Mouse (Mus musculus) left cerebral cortex, adult 8-10 months (tissue): ENCODE results near the gene Spn. TPM values are rescaled to one million over a fixed set of nuclear protein-coding genes. Genes with fewer than 3 reads are reported as not detected.
"Not testable (repeated sequence)": the region's sequence is repeated elsewhere in the genome, so short reads cannot be mapped to it uniquely, and the experiment has no call there.

Experiments
- DNase-seq, 2 experiments: peaks; one replicate each; pipeline ENCODE4 v3.0.0; 2022; ENCODE audit warnings: low spot score in 2 of 2
- total RNA-seq, 4 experiments: library from RNA; stranded (reverse); gene quantifications; 2 replicates each; pipeline ENCODE4 v1.2.4; 2022

Gene Spn
- under 1 TPM in 3 of 4 experiments, not detected in 1; 0.09 to 0.30 (median 0.13) TPM for total RNA-seq

DNA sequence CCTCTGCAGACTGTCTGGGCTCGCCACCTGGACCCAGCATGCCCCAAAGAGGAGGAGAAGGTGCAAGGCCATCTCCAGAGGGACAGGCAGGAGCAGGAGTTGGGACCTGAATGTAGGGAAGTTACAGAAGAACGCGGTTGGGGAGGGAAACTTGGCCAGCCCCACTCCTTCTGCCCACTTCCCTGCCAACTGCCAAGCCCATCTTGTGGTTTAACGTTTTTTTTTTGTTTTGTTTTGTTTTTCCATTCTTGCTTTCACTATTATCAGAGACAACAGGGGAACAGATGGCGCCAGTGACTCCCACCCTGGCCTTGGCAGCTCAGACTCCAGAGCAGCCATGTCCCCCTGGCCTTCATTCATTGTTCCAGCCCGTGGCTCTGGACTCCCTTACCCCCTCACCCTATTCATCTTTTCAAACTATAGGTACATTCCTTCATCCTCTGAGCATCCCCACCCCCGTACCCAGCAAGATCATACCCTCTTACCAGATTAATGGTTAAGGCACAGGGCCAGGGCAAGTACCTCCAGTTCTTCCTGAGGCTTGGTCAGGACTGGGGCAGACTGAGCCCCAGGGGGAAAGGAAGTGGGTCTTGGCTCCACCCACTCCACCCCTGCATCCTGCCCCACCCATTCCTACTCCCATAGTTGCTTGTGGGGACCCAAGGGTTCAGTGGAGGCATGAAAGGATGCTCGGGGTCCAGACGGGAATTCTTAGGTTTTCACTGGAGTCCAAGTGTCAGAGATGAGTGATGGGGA lies at the start of gene Spn:
Spn (minus strand) TSS at position 562 of the 756 bp plus-strand sequence.
- no peak for DNase-seq

DNA sequence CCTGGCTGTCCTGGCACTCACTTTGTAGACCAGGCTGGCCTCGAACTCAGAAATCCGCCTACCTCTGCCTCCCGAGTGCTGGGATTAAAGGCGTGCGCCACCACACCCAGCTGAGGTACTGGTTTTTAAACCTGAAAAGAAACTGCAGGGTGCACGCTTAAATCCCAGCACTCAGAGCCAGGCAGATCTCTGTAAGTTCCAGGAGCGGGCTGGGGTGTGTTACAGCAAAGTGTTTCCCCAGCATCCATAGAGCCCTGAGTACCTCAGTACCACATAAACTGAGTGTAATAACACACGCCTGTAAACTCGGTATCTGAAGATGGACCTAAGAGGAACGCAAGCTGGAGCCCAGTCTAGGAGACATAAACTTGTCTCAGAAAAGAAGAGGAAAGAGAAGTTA lies 49.7 kb upstream of the Spn start:
- DNase-seq = no peak

DNA sequence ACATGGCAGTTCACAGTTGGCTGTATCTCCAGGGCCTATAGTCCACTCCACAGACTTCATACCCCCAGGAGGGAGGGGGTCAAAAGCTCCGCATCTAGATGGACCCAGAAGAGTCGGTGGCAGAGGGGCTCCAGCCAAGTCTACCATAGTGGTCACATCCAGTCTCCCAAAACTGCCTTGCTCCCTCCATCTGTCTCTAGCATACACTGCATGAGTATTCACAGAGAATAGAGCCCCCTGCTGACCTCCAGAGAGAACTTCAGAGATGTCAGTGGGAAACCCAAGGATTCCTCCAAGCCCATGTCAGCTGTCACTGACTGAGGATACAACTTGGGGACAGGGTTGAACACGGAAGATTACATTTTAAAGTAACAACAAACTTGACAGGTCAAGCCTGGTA lies 48.0 kb upstream of the Spn start:
- no peak for DNase-seq

DNA sequence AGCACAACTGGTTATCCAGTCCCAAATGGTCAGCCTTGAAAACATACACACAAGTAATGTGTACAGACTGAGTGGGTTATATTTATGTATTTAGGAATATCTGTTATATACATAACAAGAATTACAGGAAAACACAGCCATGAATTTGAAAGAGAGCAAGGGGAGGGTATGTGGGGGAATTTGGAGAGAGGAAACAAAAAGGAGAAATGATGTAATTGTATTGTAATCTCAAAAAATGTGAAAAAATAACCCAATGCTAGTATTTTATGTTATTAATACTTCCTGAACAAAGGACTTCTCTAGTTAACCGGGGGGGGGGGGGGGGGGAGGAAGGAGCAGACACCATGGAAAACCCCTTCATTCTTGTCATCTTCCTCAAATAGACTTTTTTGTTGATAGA lies 47.1 kb upstream of the Spn start:
- DNase-seq = no peak

DNA sequence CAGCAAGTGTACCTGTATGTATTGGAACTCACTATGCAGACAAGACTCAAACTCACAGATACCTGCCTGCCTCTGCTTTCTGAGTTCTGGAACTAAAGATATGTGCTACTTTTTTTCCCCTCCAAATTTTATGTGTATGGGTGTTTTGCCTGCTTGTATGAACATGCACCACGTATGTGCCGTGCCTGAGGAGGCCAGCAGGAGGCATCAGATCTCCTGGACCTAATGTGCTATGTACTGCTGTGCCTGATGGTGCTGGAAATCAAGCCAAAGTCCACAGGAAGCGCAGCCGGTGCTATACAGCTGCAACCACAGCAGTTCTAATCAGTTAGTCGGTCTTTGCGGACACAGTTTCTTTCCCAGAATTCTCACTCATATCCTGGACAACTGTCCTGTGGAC lies 46.2 kb upstream of the Spn start:
- no peak for DNase-seq

DNA sequence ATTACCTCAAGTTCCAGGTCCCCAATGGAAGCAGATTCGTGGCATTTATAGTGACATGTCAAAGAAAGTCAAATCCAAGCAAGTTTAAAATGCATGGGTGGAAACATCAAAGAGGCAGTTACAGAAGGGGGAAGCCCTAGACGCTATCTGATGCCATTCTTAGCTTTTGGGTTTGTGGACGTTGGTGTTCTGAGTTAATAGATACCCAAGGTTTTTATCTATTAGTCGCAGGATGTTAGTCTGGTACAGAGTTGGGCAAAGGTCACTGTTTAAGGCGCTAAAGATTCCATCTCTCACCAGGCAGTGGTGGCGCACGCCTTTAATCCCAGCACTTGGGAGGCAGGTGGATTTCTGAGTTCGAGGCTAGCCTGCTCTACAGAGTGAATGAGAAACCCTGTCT lies 45.7 kb upstream of the Spn start:
- DNase-seq = no peak

DNA sequence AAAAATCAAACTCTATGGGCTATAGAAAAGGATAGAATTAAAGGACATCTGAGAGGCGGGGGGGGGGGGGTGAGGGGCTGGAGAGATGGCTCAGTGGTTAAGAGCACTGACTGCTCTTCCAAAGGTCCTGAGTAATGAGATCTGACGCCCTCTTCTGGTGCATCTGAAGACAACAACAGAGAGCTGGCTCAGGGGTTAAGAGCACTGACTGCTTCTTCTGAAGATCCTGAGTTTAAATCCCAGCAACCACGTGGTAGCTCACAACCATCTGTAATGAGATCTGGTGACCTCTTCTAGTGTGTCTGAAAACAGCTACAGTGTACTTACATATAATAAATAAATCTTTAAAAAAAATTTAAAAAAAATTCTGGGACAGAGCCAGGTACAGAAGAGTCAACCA lies 44.1 kb upstream of the Spn start:
- DNase-seq = not testable (repeated sequence)

DNA sequence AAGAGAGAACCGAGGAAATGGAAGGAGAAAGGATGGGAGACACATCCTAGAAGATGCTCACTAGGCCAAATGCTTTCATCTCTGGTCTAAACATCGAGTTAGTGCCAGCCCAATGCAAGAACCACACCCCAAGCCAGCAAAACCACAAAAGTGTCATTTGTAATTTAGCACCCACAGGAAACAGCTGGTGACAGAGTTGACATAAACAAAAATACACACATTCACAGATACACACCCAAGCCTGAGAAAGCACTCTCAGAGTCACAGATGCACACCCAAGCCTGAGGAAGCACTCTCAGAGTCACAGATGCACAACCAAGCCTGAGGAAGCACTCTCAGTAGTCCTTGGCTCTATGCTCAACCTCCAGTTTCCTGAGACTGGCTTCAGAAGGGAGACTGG lies 43.2 kb upstream of the Spn start:
- no peak for DNase-seq

DNA sequence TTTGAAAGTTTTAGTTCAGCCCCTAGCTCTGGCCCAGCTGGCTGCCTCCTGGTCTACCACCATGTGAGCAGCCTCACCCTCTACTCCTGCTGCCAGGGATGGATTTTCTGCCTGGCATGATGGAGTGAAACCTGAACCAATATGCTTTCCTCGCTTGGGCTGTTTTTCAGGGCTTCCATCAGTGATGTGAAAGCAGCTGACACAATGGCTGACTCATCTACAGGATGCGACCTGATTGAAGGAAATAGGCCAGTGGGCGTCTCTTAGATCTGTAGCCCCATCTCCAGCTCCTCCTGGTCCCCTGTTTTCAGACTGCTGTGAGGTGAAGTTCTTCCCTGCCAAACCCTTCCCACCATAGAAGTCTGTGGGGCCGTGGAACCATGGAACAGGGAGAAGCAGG lies 39.3 kb upstream of the Spn start:
- no peak for DNase-seq

DNA sequence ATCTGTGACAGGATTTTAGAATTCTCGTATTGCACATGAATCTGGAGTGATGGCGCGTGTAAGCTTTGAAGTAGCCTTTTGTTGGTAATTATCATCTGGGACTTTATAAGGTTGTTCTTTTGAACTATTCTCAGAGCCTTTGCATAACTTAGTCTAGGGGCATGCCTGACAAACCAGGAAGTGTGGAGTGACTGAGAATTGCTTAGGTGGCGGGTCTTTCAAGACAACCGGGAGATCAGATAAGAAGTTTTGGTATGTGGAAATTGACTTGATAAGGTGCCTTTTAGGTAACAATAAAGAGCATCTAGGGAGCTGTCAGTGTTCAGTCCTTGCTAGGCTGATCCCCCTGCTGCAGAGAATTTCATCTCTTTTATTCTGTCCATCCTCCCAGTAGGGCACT lies 28.9 kb upstream of the Spn start:
- DNase-seq = no peak

DNA sequence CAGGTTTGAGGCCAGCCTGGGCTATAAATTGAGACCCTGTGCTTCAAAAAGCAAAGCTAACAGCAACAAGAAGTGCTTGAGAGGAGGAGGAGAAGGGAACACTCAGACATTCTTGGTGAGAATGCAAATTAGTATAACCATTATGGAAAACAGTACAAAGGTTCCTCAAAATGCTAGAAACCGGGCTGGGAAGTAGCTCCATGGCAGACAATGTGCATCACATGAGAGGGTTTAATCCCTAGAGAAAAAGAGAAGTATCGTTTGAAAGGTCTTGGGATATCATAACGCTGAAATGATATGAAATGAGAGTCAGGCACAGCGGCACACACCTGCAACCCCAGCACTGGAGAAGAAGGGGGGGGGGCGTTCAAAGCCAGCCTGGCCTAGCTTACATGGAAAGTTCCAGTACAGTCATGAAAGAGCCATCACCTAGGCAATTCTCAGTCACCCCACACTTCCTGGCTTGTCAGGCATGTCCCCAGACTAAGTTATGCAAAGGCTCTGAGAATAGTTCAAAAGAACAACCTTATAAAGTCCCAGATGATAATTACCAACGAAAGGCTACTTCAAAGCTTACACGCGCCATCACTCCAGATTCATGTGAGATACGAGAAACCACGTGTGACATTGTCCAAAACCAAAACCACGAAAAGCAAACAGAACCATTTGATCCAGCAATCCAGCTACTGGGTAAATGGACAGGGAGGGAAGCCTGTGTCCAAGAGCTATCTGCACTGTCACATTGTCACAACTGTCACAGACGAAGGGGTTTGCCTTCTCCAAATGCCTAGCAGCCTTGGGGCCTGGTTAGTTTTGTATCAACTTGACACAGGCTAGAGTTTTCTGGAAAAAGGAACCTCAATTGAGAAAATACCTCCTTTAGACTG lies 28.2 kb upstream of the Spn start:
- no peak for DNase-seq

DNA sequence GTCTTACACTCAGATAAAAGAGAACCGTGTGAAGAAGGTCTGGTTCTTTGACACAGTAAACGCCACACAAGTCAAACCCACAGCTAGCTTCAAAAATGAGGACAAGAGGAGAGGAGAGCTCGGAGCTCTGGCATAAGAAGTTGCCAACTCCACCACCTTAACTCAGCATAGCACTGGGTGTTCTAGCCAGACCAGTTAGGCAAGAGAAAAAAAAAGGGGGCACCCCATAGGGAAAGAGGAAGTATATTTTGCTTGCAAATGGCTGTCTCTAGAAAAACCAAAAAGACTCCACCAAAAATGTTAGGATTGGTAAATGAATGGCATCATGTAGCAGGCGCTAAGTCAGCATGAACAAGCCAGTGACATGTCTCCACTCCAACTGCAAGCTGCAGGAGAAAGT lies 26.4 kb upstream of the Spn start:
- DNase-seq = no peak

DNA sequence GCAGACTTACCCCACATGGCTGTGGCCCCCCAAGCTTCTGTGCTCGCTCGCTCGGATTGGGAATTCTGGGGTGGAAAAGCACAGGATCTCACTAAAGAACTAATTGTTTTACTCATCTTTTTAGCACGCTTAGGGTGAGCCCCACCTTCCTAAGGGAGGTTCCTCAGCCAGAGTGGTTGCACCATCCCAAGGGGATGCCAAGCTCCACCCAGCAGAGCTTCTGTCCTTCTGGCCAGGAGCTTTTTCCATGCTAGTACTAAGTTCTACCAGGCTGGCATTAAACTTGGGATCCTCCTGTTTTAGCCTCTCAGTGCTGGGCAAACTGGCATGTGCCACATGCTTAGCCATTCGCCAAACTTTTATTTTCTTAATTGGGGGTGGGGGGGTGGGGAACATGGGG lies 24.9 kb upstream of the Spn start:
- DNase-seq = no peak

DNA sequence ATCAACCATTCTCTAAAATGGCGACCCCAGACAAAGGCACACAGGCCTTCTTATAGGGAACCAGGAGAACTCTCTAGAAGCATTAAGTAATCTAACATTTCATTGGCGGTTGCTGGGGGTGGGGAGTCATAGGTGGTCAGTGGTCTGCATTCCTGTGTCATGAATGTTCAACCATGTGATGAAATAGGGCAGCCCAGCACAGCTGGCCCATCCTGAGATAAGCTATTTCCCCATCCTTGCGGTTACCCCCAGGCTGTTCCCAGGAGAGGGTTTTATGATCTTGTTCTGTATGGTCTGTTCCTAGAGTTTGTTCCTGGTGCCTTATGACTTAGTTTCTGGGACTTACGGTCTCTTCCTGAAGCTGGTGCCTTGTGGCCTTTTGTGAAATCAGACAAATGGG lies 19.9 kb upstream of the Spn start:
- no peak for DNase-seq

DNA sequence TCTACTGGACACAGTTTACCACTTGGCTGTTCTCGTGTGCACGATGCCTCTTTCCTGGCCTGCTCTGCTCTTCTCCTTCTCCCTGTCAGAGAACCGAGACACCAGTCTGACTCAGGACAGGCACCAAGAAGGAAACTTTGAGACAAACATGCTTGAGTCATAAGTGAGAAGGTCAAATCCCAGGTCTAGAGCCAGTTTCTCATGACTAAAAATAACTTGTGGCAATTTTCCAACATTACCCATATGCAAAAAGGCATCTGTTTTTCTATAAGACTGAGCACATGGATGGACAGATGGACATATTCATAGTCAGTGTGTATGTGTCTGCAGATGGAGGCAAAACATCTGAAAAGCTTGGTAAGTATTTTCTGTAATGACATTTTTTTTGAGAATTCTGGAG lies 15.9 kb upstream of the Spn start:
- no peak for DNase-seq

DNA sequence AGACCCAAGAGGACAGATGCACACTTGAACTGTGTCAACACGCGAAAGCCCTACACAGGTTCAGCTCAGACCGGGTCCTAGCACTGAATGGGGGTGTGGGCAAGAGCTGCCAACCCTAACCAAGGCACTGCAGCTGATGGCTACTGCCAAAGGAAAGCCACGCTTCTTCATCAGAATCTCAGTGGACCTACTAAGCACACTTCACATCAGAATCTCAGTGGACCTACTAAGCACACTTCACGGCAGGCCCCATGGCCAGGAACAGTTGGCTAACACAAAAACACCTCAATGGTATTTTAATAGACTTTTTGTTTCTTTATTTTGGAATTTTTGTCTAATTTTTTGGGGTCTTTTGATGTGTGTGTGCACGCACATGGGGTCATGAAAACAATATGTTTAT lies 14.8 kb upstream of the Spn start:
- DNase-seq = no peak

DNA sequence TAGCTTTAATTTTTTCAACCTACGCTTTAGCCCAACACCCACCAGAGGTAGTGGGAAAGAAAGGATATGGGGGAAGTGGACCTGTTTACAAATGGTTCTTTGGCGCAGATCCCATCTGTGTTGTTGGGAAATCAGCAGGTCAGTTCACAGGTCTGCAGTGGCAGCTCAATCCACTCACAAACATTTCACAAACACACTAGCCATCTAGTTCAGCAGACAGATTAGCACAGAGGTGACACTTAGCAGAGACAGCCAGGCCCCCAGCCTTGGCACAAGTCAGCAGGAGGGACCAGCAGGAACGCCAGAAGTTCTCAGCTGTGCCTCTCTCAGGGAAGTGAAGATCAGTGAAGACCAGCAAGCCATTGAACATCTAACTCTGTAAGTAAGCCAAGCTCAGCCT lies 10.3 kb upstream of the Spn start:
- no peak for DNase-seq

DNA sequence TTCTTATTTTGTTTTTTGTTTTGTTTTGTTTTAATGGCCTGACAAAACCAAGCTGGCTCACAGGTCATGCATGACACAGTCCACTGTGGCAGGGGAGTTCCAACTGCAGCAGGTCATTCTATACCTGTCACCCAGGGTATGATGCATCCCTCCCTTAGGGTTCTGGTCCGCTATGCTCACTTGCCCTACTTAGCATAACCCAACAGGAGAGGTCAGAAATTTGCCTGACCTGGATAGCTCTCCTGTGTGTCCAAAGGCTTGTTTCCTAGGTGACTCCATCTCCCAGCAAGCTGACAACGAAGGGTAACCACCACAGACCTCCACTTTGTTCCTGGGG lies 8.6 kb upstream of the Spn start:
- no peak for DNase-seq

DNA sequence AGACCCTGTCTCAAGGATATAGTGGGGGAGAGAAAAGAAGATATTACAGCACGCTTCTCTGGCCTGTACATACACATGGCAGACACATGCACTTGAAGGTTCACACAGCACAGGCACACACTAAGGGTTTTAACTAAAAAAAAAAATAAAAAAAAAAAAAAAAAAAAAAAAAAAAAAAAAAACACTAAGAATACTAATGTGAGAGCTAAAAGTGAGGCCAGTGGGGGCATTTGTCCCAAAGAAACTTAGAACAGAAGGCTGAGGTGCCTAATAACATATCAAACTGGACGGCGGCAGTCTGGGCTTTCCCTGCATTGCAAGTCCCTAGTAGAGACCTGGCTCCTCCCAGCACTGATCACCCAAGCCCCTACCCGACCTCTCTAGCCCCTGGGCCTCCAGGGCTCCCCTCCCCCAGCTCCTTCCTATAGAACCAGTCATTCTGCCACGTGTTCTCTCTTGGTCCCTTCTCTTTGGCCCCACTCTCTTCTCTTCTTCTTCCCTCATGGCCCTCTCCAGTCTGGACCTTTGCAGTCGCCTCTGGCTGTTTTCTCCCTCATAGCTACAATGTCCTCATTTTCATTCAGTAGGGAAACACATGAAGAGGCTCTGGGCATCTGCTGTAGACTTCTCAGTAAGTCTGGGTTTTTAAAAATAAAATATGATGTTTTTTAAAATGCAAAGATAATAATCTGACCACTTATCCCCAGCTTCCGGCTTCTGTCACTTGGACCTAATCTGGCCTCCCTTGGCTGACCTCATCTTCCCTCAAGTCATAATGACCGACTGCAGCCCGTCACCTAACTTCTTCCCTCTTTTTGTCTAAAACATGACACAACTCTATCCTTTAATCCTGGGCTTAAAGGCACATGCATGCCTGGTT lies 8.0 kb upstream of the Spn start:
- DNase-seq = no peak

DNA sequence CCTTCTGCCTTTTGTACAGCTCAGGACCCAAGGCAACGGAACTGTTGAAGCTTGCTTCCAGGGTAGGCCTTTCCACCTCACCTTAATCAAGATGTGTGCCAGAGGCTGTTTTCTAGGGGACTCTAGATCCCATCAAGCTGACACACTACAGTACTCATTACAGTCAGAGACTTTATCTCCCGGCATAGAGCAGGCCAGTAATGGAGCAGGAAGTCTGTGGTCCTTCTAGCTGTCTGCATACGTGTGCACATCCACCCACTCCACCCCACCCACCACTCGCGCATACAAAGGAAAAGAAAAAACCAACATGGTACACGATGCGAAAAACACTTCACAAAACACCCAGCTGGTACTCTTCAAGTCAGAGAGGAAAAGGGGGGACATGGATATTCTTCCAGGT lies 6.8 kb upstream of the Spn start:
- no peak for DNase-seq

DNA sequence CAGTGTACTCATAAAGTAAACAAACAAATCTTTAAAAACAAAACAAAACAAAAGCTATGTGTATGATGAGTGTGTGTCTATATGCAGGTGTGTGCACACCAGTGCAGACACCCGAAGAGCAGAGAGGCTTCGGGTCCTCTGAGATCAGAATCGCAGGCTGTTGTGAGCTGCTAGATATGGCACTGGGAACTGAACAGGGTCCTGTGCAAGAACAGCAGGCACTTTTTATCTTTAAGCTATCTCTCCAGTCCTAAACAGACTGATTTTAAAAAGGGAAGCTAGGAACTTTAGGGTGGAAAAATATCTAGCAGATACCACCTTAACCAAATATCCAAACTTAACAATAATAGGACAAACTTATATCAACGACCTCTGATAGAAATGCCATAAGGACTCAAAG lies 5.0 kb upstream of the Spn start:
- DNase-seq = no peak

DNA sequence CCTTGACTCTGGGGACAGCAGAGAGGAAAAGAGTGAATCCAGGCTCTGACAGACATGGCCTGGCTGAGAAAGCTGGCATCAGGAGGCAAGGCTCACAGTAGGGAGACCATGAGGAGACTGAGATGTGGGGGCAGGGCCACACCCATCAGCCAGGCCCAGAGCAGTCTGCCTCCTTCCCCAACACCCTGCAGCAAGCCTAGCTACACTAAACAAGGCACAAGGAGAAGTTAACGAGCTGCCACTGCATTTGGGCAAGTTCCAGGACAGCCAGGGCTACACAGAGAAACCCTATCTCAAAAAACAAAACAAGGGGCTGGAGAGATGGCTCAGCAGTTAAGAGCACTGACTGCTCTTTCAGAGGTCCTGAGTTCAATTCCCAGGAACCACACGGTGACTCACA lies 4.6 kb upstream of the Spn start:
- no peak for DNase-seq
